Mouse (Mus musculus) brown adipose tissue, adult 24 weeks (tissue): ENCODE results near the gene Mitd1. TPM values are rescaled to one million over a fixed set of nuclear protein-coding genes. Genes with fewer than 3 reads are reported as not detected.

ENCODE experiments used
- H3K27ac ChIP-seq: fragments of 200-500 bp; replicated peaks from 2 replicates; pipeline ENCODE4 v1.5.1; 2012; ENCODE audit warnings: low read depth, mild to moderate bottlenecking, low read length
- H3K4me1 ChIP-seq: fragments of 200-500 bp; 2 replicates; pipeline ENCODE4 v1.6.1; 2012; ENCODE audit warnings: low read length, mixed read lengths; ENCODE audit not compliant: control insufficient read depth, insufficient read depth, insufficient read length
- H3K4me3 ChIP-seq: fragments of 200-500 bp; 2 replicates; pipeline ENCODE4 v1.5.1; 2012; ENCODE audit warnings: low read depth, mild to moderate bottlenecking, low read length, moderate library complexity; ENCODE audit not compliant: insufficient read depth
- polyA plus RNA-seq: library from polyadenylated mRNA; stranded (reverse); fragments of >200 nt; gene quantifications from 2 replicates; pipeline ENCODE4 v1.2.4, GENCODE M21; 2012; ENCODE audit not compliant: missing spikeins, insufficient read depth, insufficient read length

Gene Mitd1
- polyA plus RNA-seq, 1 experiment: 12.8 TPM

DNA sequence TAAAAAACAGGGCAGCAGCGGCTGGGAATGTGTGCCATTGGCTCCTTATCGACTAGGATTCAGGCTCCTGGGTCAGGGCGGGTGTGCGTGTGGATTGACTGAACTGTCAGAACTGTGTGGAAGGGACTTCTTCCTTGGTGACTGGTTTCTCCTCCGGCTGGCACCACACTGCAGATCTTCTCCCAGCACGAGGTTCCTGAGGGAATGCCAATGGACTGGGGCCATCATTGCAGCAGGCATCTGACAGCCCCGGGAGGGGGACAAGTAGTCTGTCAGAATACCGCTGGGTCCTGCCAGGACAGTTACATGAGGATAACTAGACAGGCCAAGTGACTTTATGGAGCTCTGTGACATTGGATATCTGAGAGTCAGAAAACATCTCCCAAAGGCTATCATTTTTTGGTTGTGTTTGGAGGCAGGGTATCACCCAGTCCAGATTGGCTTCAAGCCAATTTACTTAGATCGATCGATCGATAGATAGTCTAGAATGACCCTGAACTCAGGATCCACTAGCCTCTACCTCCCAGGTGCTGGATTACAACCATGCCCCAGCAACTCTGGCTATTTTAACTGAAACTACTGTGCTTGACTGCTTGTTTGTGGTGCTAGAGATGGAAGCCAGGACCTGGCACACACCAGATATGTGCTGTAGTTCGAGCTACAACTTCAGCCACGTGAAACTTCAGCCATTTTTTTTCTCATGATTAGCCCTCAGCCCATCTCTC is 12.3 kb downstream of the Mitd1 start:
- Histone ChIP-seq H3K27ac (peak overlapping the region; percentile 84), H3K4me3 (peak overlapping the region; percentile 20; the same call in 1 of the 2 replicates), H3K4me1 (no peaks in the 10 kb centered on the region; the same call in 1 of the 2 replicates)

DNA sequence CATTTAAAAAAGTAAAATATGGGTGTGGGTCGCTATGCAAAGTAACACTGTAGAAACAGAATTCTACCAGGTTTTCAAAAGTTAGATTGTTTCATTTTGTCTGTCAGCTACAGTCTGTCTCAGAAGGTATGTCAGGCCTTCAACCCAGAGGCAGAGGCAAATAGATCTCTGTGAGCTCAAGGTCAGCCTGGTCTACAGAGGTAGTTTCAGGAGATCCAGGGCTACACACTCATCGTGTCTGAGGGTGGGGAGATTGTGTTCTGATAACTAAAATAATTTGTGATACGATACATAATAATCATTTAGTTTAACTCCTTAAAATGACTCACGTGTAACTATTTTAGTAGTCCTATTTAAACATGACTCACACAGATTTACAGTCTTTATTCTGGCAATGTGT is 17.1 kb downstream of the Mitd1 start:
- peaks cover 7% of the 10 kb centered on the region; the same call in 1 of the 2 replicates for H3K4me1 ChIP-seq
- H3K27ac ChIP-seq: 0 out of 2 replicates have a peak overlapping the region, but pooled peaks have one; percentile 7
- no peak overlapping the region for H3K4me3 ChIP-seq

DNA sequence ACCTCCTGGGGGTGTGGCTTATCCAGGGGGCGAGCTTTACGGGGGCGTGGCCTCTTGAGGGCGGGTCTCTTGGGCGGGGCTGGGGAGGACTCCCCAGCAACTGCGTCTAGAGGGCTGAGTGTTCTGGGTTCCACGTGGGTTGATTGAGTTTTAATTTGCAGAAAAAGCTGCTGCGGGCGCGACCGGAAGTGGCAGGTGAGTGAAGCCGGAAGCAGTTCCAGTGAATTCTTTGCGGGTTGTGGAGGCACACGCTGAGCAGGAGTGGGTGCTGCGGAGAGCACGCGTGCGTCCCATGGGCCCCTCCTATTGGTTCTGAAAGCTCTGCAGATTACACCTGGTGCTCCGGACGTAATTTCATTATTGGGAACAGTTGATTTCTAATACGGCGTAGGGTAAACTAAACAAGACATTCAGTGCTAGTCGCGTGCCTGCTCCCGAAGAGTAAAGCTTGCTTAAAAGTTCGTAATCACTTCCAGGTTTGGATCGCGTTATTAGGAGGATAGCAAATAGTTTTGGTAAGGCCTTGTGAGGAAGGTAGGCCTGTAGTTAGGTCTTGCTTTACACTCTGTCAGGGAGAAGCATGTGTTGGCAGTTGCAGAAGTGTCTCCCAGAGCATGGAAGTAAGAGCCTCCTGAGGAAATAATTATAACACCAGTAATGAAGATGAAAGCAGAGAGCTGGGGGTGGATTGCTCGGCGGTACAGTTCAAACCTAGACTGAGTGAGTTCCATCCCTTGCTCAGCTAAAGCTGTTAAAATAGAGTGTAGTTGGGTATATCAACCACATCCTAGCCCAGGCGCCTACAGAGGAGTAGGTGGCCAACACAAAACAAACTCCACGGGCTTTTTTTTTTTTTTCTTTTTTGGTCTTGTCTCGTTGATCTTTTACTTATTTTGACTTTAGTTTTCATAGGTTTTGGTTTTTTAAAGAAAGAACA is 17.8 kb downstream of the Mitd1 start:
- Histone ChIP-seq H3K27ac (peak overlapping the region; percentile 20), H3K4me3 (peak overlapping the region; percentile 76), H3K4me1 (peaks cover 7% of the 10 kb centered on the region; the same call in 1 of the 2 replicates)

DNA sequence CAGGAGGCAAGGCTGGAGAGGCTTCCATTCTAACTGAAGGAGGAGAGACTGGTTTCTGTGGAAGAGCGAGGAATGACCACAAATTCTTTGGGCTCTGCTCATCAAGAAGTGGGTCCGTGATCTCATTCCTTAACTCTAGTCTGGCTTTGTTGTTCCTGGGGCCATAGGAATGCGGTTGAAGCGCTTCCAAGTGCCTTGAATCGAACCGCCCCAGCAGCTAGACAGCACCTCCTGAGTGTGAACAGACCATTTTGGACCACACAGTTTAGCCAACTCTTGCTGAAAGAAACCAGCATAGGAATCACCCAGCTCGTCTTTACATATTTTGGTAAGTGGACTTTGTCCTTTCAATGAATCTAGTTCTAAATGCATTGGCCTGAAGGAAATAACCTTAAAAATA is 18.5 kb downstream of the Mitd1 start, which contains the start of gene Lipt1:
Gene Lipt1, plus strand, starts transcription at position 35 of the 400 bp plus-strand sequence.
- peak within 1 kb of the TSS; percentile 64 for H3K27ac ChIP-seq
- peaks cover 7% of the 10 kb centered on the region; the same call in 1 of the 2 replicates for H3K4me1 ChIP-seq
- H3K4me3 ChIP-seq: peak within 1 kb of the TSS; percentile 76

DNA sequence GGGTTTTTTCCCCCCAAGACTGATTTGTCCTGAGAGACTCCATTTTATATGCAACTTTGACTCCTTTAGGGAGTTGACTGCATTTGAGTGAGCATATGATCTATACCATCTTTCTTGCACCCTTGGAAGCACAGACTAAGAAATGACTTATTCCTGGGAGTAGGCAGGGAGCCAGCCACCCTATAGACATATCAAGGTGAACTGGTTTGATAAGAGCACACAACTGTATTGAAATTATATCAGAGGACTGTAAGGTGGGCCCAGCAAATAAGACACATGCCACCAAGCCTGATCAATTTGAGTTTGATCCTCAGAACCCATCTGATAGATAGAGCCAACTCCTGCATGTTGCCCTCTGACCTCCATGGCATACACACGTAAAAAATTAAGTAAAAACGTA is 20.8 kb downstream of the Mitd1 start:
- H3K4me1 ChIP-seq: peaks cover 7% of the 10 kb centered on the region; the same call in 1 of the 2 replicates

DNA sequence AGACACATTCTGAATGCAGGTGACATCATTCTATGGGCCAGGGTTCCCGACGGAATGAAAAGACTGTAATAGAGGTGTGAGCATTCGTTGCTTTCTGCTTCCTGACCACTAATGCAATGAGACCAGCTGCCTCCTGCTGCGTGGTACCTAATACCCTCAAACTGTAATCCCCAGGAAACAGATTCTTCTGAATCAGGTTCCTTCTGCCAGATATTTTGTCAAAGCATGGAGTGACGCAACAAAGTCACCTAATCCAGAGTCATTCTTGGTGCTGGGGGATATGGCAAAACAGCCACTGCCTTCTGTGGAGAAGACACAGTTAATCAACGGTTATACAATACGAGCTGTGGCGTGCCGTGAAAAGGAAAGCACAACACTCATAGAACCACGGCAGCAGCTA is 21.6 kb downstream of the Mitd1 start:
- Histone ChIP-seq H3K4me1 (peaks cover 7% of the 10 kb centered on the region; the same call in 1 of the 2 replicates), H3K27ac (no peak overlapping the region), H3K4me3 (no peak overlapping the region)

More for the DNA sequence above, 20.8 kb downstream of the Mitd1 start:
- no peak overlapping the region for H3K27ac ChIP-seq
- no peak overlapping the region for H3K4me3 ChIP-seq

DNA sequence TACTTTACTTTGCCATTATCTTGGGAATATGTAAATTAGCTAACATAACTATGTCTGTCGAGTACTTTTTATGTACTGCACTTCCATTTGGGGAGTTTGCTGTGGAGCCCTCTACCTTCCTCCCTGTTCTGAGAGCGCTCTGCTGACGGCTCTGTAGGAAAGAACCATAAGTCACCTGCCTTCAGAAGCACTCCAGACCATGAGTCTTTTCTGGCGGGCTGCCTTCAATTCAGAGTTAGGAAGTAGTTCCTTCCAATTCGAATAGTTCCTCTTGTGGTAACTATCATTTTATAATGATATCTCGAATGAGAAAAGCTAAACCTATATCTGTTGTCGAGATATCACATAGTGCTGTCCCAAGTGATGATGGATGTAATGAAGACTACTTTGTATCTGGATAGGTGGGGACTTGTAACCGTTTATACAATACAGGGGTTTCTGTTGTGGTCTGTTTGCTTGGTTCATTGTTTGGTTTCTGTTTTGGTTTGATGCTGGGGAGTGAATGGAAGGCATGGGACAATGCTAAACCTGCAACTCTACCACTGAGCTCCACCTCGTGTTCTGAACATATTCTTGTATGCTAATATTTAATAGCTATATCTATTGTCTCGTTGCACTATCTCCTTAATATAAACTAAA is 22.4 kb downstream of the Mitd1 start:
- Histone ChIP-seq H3K4me3 (no peak overlapping the region), H3K4me1 (peaks cover 7% of the 10 kb centered on the region; the same call in 1 of the 2 replicates), H3K27ac (no peak overlapping the region)

DNA sequence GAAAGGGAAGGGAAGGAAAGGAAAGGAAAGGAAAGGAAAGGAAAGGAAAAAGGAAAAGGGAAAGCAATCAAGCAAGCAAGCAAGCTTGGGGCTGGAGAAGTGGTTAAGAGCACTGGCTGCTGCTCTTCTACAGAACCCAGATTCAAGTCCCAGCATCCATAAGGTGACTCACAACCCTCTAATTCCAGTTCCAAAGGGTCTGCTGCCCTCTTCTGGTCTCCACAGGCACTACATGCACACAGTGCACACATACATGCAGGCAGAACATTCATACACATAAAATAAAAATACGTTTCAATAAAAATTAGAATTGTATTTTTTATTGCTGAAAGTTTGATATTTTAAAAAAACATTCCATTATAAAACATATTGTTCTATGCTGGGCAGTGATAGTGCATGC is 23.2 kb downstream of the Mitd1 start:
- Histone ChIP-seq H3K4me3 (no peak overlapping the region), H3K27ac (no peak overlapping the region), H3K4me1 (peaks cover 7% of the 10 kb centered on the region; the same call in 1 of the 2 replicates)

DNA sequence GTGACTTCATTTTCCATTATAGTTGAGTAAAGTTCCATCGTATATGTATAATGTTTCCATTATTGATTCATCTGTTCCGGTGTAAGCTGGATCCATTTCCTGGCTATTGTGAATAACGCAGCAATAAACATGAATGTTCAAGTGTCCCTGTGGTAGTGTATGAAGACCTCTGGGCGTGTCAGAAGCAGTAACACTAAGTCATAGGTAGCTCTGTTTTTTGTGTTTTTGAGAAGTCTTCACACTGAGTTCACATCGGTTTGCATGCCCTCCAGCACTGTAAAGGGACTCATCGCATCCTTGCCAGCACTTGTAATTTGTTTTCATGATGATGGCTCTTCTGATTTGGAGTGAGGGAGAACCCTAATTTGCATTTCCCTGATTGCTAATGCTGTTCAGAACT is 23.9 kb downstream of the Mitd1 start, which contains the start of gene Tsga10:
Gene Tsga10, minus strand, starts transcription at position 144 of the 400 bp plus-strand sequence.
- H3K27ac ChIP-seq: peak within 1 kb of the TSS; percentile 54
- peak within 1 kb of the TSS; percentile 62 for H3K4me3 ChIP-seq
- H3K4me1 ChIP-seq: 0 out of 2 replicates have a peak, but pooled peaks cover 3% of the 10 kb centered on the region

DNA sequence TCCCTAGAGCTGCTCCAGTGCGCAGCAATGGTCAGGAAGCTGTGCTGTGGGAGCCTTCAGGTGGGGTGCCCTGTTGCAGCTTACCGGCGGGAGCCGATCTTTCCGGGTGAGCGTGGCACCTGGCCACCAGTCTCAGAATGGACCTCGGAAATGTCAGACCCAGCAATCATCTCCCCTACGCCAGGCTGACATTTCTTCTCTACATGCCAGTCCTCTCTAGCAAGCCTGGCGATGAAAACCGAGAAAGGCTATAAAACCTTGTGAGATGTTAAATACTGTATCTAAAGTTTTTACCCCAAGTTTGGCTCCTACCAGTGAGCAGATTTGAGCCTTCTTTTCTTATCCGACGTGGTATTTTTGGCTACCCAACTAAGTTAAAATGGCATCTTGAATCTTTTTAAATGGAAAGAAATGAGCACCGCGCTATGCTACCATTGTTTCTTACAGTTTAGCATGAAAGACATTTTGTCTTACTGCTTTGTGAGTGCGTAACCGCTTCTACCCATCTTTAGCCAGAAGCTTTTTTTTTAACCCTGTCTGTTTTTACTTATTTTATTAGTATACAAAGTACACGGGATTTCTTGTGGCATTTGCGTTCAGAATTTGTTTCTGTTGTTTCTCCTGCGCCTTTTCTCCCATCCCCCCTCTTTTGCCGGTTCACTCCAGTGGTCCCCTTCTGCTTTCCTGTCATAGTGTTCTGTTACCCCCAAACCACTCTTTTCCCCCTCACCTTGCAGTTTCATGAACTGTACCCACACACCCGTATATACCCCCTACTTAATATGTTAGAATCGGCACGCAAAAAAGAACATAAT is 24.6 kb downstream of the Mitd1 start:
- H3K4me1 ChIP-seq: 0 out of 2 replicates have a peak, but pooled peaks cover 3% of the 10 kb centered on the region
- H3K27ac ChIP-seq: peak overlapping the region; percentile 54
- peak overlapping the region; percentile 62 for H3K4me3 ChIP-seq

DNA sequence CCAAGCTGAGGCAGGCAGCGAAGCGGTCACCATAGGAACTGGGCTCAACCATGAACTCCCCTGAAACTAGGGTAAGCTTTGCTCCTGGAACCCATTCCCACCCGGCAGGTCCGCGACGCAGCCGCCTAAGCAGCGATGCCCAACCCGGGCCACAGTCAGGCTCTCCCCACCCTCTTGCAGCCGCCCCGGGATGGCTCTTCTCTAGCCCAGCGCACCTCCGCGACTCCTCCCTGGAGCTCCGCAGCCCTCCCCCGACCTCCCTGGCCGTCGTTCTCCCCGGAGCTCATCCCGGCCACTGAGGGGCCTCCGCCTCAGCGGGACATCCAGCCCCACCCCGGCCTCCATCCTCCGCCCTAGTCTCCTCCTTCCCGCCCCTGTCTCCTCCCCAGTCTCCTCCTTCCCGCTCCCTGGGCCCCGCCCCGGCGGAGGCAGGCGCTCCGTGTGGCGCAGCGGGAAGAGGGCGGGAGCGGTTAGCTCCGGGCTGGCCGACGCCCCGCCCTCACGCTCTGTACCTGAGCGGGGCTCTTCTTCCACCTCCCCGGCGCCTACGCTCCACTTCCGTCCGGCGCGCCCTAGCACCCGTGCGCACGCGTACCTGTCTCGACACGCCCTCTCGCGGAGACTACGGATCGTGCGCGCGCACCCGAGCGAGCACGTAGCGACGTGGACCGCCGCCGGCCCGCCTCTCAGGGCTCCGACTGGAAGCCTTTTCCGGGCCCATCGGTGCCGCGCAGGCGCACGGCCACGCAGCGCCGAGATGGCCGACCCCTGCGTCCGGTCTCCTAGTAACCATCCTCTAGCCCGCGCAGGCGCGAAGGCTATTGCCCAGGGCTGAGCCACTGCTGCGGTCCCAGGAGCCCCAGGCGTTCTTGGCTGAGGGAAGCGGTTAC is 25.5 kb downstream of the Mitd1 start:
- Histone ChIP-seq H3K4me1 (0 out of 2 replicates have a peak, but pooled peaks cover 1% of the 10 kb centered on the region), H3K4me3 (peak overlapping the region; percentile 77), H3K27ac (peak overlapping the region; percentile 32)

DNA sequence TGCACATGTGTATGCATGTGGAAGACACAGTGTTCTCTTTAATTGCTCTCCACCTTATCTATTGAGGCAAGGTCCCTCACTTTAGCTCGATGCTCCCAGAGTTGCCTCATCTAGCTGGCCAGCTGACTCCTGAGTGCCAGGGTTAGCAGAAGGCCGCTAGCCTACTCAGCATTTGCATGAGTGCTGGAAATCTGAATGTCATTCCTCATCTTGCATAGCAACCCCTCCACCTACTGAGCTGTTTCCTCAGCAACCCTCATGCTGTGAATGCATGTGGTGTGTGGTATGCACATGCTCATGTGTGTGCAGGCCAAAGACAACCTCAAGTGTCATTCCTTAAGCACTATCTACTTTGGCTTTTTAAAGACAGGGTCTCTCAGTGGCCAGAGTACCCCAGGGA is 39.5 kb downstream of the Mitd1 start:
- H3K27ac ChIP-seq: no peak overlapping the region
- no peaks in the 10 kb centered on the region for H3K4me1 ChIP-seq
- no peak overlapping the region for H3K4me3 ChIP-seq

DNA sequence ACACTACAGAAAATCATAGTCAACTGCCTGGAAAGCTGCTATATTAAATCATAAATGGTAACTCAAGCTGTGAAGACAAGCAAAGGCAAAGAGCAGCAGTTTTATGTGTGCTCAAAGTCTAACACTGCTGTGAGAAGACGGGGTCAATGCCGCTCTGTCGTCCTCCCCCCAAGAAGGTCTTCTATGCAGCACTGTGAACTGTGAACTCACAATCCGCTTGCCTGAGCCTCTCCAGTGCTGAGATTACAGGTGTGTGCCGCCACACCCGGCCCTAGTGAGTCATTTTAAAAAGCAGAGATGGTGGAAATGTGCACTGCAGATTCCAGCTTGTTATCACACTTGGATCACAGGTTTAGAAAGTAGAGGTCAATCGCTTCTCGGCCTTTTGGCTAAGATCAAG is 43.3 kb downstream of the Mitd1 start:
- no peak overlapping the region for H3K4me3 ChIP-seq
- no peak overlapping the region for H3K27ac ChIP-seq
- no peaks in the 10 kb centered on the region for H3K4me1 ChIP-seq
